Mouse (Mus musculus): Measurements from ENCODE around the gene Olfr1206. TPM values are rescaled to one million over a fixed set of nuclear protein-coding genes. Genes with fewer than 3 reads are reported as not detected.

Olfr1206 gene
- not detected for total RNA-seq (2018; cell fraction: chromatin; rRNA removed)
- total RNA-seq (2018; cell fraction: cytosol; rRNA removed): not detected
- not detected for total RNA-seq (2018; cell fraction: nucleus; rRNA removed)
- not detected in 3 replicates for polyA plus RNA-seq (2018)

DNA sequence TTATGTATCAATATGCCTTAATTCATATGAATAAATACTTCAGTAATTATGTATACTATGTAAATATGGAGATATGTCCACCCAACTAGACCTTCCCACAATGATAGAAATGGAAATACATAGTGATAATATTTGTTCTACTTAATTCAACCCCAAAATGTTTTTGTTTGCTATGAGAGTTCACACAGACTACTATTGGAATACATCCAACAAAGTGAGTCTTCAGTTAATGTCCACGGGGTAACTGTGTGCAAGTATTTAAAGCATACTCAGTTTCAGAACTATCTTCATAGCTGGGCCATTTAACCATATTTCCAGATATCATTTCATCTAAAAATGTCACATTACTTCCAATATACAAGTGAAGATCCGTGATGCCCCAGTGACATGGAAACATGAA is at the start of gene Olfr1206:
Olfr1206 (plus strand) TSS at position 301 of the 400 bp plus-strand sequence.
- no peak within 1 kb of the TSS for H3K27ac ChIP-seq
- no peak within 1 kb of the TSS for H3K4me3 ChIP-seq (ENCODE audit: inconsistent target)
- WGBS (ENCODE audit: missing documents): 77% methylated on average over 2 of the region's 2 CpGs
- H3K36me3 ChIP-seq (ENCODE audit: inconsistent target): no peaks in the 10 kb centered on the region
- H3K79me2 ChIP-seq (ENCODE audit: inconsistent target): no peaks in the 10 kb centered on the region

DNA sequence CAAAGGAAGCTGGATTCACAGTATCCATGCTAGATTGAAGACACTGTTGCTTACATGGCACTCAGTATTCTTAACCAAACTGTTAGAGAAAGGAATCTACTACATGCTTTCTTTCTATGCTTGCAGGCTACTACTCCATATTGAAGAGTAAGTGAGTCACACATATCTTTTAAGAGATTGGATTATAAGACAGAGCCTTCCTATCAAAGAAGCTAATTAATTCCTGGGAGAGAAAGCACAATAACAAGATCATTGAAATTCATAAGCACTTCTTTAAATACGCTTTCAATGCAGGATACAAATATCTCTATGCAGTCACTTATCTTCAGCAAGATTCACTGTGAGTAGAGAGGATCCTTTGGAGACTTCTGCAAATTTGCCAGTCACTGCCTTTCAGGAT is 48.8 kb upstream of the Olfr1206 start, which contains the start of gene Olfr1202:
Olfr1202 (plus strand) TSS at position 301 of the 400 bp plus-strand sequence.
- 78% methylated on average over 1 of the region's 1 CpGs for WGBS (ENCODE audit: missing documents)
- H3K36me3 ChIP-seq (ENCODE audit: inconsistent target): no peaks in the 10 kb centered on the region
- H3K4me3 ChIP-seq (ENCODE audit: inconsistent target): no peak within 1 kb of the TSS
- no peak within 1 kb of the TSS for H3K27ac ChIP-seq
- H3K79me2 ChIP-seq (ENCODE audit: inconsistent target): no peaks in the 10 kb centered on the region

DNA sequence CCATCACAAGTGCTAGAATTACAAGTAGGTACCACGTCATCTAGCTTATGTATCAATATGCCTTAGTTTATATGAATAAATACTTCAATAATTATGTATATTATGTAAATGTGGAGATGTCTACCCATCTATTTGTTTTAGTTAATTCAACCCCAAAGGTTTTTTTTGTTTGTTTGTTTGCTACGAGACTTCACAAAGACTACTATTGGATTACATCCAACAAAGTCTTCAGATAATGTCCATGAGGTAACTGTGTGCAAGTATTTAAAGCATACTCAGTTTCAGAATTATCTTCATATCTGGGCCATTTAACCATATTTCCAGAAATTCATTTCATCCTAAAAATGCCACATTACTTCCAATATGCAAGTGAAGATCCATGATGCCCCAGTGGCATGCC is 33.6 kb upstream of the Olfr1206 start, which contains the start of gene Olfr1205:
Olfr1205 (plus strand) TSS at position 301 of the 400 bp plus-strand sequence.
- no peak within 1 kb of the TSS for H3K4me3 ChIP-seq (ENCODE audit: inconsistent target)
- no peak within 1 kb of the TSS for H3K27ac ChIP-seq
- H3K36me3 ChIP-seq (ENCODE audit: inconsistent target): no peaks in the 10 kb centered on the region
- H3K79me2 ChIP-seq (ENCODE audit: inconsistent target): no peaks in the 10 kb centered on the region
- 92% methylated on average over 2 of the region's 2 CpGs for WGBS (ENCODE audit: missing documents)

DNA sequence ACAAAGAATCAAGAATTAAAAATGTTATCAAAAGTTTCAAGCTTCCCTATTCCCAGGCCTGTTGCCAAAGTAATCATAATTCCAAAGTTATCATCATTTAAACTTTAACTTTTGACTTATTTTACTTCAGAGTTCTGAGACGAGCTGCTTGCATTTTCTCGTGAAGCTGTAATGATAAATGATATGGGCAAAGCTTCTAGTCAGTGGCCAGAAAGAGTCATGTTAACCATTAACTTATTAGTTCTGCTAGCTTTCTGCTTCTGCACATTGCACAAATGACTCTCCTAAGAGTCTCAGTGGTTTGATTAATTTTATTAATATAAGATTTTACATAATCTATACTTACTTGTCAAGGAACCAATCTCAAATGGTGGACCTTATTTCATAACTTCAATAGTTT is 24.6 kb upstream of the Olfr1206 start:
- H3K4me3 ChIP-seq (ENCODE audit: inconsistent target): no peak overlapping the region
- 79% methylated on average over 2 of the region's 2 CpGs for WGBS (ENCODE audit: missing documents)
- no peaks in the 10 kb centered on the region for H3K36me3 ChIP-seq (ENCODE audit: inconsistent target)
- no peaks in the 10 kb centered on the region for H3K79me2 ChIP-seq (ENCODE audit: inconsistent target)
- no peak overlapping the region for H3K27ac ChIP-seq

DNA sequence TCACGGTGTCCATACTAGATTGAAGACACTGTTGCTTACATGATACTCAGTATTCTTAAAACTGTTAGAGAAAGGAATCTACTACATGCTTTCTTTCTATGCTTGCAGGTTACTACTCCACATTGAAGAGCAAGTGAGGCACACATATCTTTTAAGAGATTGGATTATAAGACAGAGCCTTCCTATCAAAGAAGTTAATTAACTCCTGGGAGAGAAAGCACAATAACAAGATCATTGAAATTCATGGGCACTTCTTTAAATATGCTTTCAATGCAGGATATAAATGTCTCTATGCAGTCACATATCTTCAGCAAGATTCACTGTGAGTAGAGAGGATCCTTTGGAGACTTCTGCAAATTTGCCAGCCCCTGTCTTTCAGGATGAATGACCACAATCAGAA is 14.0 kb upstream of the Olfr1206 start, which contains the start of gene Olfr1204:
Olfr1204 (plus strand) TSS at position 301 of the 400 bp plus-strand sequence.
- H3K4me3 ChIP-seq (ENCODE audit: inconsistent target): no peak within 1 kb of the TSS

DNA sequence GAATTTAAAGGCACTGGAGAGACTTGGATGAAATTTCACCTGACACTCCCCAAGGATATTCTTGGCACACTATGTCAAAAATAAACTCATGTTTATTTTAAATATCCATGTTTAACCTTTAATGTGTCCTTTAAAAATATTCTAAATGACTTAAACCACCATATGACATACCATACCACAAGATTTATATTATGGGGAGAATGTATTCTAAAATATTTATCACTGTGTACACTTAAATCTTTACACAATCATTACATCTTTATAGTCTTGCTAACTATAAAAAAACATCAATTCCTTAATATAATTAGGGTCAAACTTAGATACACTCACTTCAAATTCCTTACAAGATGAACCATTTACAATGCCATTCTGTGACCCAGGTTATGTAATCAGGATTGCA is 39.2 kb downstream of the Olfr1206 start, which contains the start of gene Olfr1208:
Olfr1208 (minus strand) TSS at position 101 of the 400 bp plus-strand sequence.
- no peak within 1 kb of the TSS for H3K27ac ChIP-seq
- no peak within 1 kb of the TSS for H3K4me3 ChIP-seq (ENCODE audit: inconsistent target)
- H3K36me3 ChIP-seq (ENCODE audit: inconsistent target): no peaks in the 10 kb centered on the region
- no peaks in the 10 kb centered on the region for H3K79me2 ChIP-seq (ENCODE audit: inconsistent target)

More for the DNA sequence above, 14.0 kb upstream of the Olfr1206 start, which contains the start of gene Olfr1204:
- Histone ChIP-seq H3K79me2 (ENCODE audit: inconsistent target) (no peaks in the 10 kb centered on the region), H3K36me3 (ENCODE audit: inconsistent target) (no peaks in the 10 kb centered on the region), H3K27ac (no peak within 1 kb of the TSS)
- WGBS (ENCODE audit: missing documents): 83% methylated on average over 1 of the region's 1 CpGs

DNA sequence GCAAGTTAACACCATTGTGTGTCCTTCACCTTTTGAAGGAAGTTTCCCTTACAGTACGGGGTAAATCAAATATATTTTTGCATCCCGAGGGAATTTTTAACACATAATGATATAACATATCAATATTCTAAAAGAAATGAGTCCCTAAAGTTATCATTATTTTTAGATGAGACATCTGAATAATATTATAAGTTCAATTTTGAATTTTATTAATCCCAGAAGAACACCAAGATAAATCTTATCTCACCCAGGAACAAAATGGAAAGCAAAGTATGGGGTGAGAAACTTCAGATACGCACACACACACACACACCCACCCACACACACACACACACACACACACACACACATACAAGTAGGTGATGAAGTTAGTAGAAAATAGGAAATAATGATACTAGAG is 52.0 kb downstream of the Olfr1206 start, which contains the start of gene Olfr1209:
Olfr1209 (minus strand) TSS at position 101 of the 400 bp plus-strand sequence.
- WGBS (ENCODE audit: missing documents): 86% methylated on average over 3 of the region's 3 CpGs
- H3K4me3 ChIP-seq (ENCODE audit: inconsistent target): no peak within 1 kb of the TSS
- no peaks in the 10 kb centered on the region for H3K36me3 ChIP-seq (ENCODE audit: inconsistent target)
- no peaks in the 10 kb centered on the region for H3K79me2 ChIP-seq (ENCODE audit: inconsistent target)
- H3K27ac ChIP-seq: no peak within 1 kb of the TSS

Other genes starting within 250 kb of the Olfr1206 start
- not detected in 3 replicates for gene Olfr1191-ps1, start 222.7 kb upstream of the Olfr1206 start, polyA plus RNA-seq (2018)
- gene Olfr1192-ps1, start 214.7 kb upstream of the Olfr1206 start, polyA plus RNA-seq (2018): not detected in 3 replicates
- gene Olfr1193, start 187.6 kb upstream of the Olfr1206 start, polyA plus RNA-seq (2018): not detected in 3 replicates
- not detected in 3 replicates for gene Olfr1195, start 174.0 kb upstream of the Olfr1206 start, polyA plus RNA-seq (2018)
- gene Olfr1196, start 158.6 kb upstream of the Olfr1206 start, polyA plus RNA-seq (2018): not detected in 3 replicates
- not detected in 3 replicates for gene Olfr1197, start 130.9 kb upstream of the Olfr1206 start, polyA plus RNA-seq (2018)
- gene Olfr1198, start 111.9 kb upstream of the Olfr1206 start, polyA plus RNA-seq (2018): not detected in 3 replicates
- gene Olfr1199, start 102.8 kb upstream of the Olfr1206 start, polyA plus RNA-seq (2018): not detected in 3 replicates
- not detected in 3 replicates for gene Olfr1200, start 92.7 kb upstream of the Olfr1206 start, polyA plus RNA-seq (2018)
- gene Olfr1201, start 70.2 kb upstream of the Olfr1206 start, polyA plus RNA-seq (2018): not detected in 3 replicates
- gene Olfr1202, start 48.7 kb upstream of the Olfr1206 start, polyA plus RNA-seq (2018): not detected in 3 replicates
- gene Olfr1205, start 33.5 kb upstream of the Olfr1206 start, polyA plus RNA-seq (2018): not detected in 3 replicates
- gene Olfr1204, start 13.9 kb upstream of the Olfr1206 start, polyA plus RNA-seq (2018): not detected in 3 replicates
- gene Olfr1208, start 39.1 kb downstream of the Olfr1206 start, polyA plus RNA-seq (2018): not detected in 3 replicates
- gene Olfr1209, start 51.9 kb downstream of the Olfr1206 start, polyA plus RNA-seq (2018): not detected in 3 replicates
- gene Olfr1211, start 74.9 kb downstream of the Olfr1206 start, polyA plus RNA-seq (2018): not detected in 3 replicates
- gene Olfr1212, start 90.7 kb downstream of the Olfr1206 start, polyA plus RNA-seq (2018): not detected in 3 replicates
- not detected in 3 replicates for gene Gm13762, start 117.0 kb downstream of the Olfr1206 start, polyA plus RNA-seq (2018)
- not detected in 3 replicates for gene Olfr1214, start 129.4 kb downstream of the Olfr1206 start, polyA plus RNA-seq (2018)
- gene Olfr1215, start 143.7 kb downstream of the Olfr1206 start, polyA plus RNA-seq (2018): not detected in 3 replicates
- gene Olfr1216, start 155.1 kb downstream of the Olfr1206 start, polyA plus RNA-seq (2018): not detected in 3 replicates
- not detected in 3 replicates for gene Olfr1217, start 168.8 kb downstream of the Olfr1206 start, polyA plus RNA-seq (2018)
- not detected in 3 replicates for gene Olfr1218, start 198.0 kb downstream of the Olfr1206 start, polyA plus RNA-seq (2018)
- gene Olfr1219, start 220.3 kb downstream of the Olfr1206 start, polyA plus RNA-seq (2018): not detected in 3 replicates
- gene Olfr1220, start 243.6 kb downstream of the Olfr1206 start, polyA plus RNA-seq (2018): not detected in 3 replicates

Measured in macrophage (primary cell).